Mouse (Mus musculus) midbrain, embryonic 14.5 days (tissue): ENCODE data around the gene Cdh24. TPM values are rescaled to one million over a fixed set of nuclear protein-coding genes. Genes with fewer than 3 reads are reported as not detected.

ENCODE experiments used
- ATAC-seq: fragments of 200-750 bp; cut with Nextera tagmentation; 2 replicates; pipeline ENCODE4 v1.8.0; 2017; ENCODE audit warnings: moderate number of reproducible peaks, moderate library complexity; ENCODE audit not compliant: low FRiP score, low TSS enrichment
- DNase-seq: peaks from one replicate; pipeline ENCODE4 v3.0.0-alpha.2; 2015
- H3K27ac ChIP-seq: fragments of 300-500 bp; sonication (generic); replicated peaks from 2 replicates; pipeline ENCODE4 v1.5.1; 2014; ENCODE audit warnings: mild to moderate bottlenecking, low read depth, low read length, moderate library complexity
- H3K27me3 ChIP-seq: fragments of 300-500 bp; sonication (generic); 2 replicates; pipeline ENCODE4 v1.6.1; 2014; ENCODE audit warnings: low read length, control low read depth, mixed read lengths; ENCODE audit not compliant: control insufficient read depth, insufficient read depth
- H3K36me3 ChIP-seq: fragments of 300-500 bp; sonication (generic); 2 replicates; pipeline ENCODE4 v1.6.1; 2014; ENCODE audit warnings: low read length, control low read depth; ENCODE audit not compliant: control insufficient read depth, insufficient read depth
- H3K4me1 ChIP-seq: fragments of 300-500 bp; sonication (generic); 2 replicates; pipeline ENCODE4 v1.6.1; 2014; ENCODE audit warnings: mild to moderate bottlenecking, antibody characterized with exemption, low read length, control low read depth; ENCODE audit not compliant: control insufficient read depth, insufficient read depth
- H3K4me2 ChIP-seq: fragments of 300-500 bp; sonication (generic); 2 replicates; pipeline ENCODE4 v1.6.1; 2014; ENCODE audit warnings: mild to moderate bottlenecking, low read length, moderate library complexity
- H3K4me3 ChIP-seq: fragments of 300-500 bp; sonication (generic); replicated peaks from 2 replicates; pipeline ENCODE4 v1.5.1; 2014; ENCODE audit warnings: low read depth, low read length
- H3K9ac ChIP-seq: fragments of 300-500 bp; sonication (generic); replicated peaks from 2 replicates; pipeline ENCODE4 v1.6.1; 2014; ENCODE audit warnings: mild to moderate bottlenecking, low read length, moderate library complexity
- H3K9me3 ChIP-seq: fragments of 300-500 bp; sonication (generic); 2 replicates; pipeline ENCODE4 v1.6.1; 2016; ENCODE audit warnings: low read length, control low read depth, mixed read lengths; ENCODE audit not compliant: control insufficient read depth
- WGBS: fragments of 180-500 bp; shearing (Covaris S2); extraction: QIAGEN DNeasy Blood & Tissue Kit; methylation state at CpG from one replicate; pipeline ENCODE4 v1.1.7; 2014; 5-methylcytosine and 5-hydroxymethylcytosine counted together
- polyA plus RNA-seq: library from polyadenylated mRNA; unstranded; fragments of >200 nt; fragmentation: Nextera tagmentation; extraction: Ambion mirVana; gene quantifications from 2 replicates; pipeline ENCODE4 v1.2.1, GENCODE M21; 2014

The Cdh24 gene
- polyA plus RNA-seq, 1 experiment from 2014 or later = 12.4 TPM

- H3K4me3 ChIP-seq = no peak overlapping the region
- H3K4me2 ChIP-seq = no peak overlapping the region
- peaks cover 7% of the 10 kb centered on the region; the same call in 1 of the 2 replicates for H3K4me1 ChIP-seq
- peaks cover 19% of the 10 kb centered on the region for H3K36me3 ChIP-seq
- H3K9ac ChIP-seq = no peak overlapping the region
- H3K9me3 ChIP-seq = no peaks in the 10 kb centered on the region
- H3K27me3 ChIP-seq = no peaks in the 10 kb centered on the region
- H3K27ac ChIP-seq = no peak overlapping the region
- DNase-seq = no peak
- 77% methylated on average over 4 of the region's 4 CpGs for WGBS
- ATAC-seq = no peak
These were observed 31.9 kb downstream of the Cdh24 start for GRCm38 (mm10) chr14:54609245-54609644.

DNA sequence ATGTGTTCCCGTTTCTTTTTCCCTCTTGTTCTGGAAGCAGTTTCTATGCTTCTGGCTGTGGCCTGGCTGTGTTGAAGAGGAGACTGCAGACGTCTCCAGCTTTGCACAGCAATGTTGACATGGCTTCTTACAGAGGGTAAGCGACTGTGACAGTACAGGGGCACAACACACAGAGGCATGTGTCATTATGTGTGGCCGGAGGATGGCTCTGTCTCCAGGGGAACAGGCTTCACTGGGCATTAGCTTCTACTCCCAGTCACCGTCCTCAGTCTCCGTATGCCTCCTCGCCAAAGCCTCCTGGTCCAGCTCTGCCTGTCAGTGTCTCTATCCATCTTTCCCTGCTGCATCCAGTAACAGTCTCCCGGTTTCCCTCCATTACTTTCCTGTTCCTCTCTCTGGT lies 33.9 kb downstream of the Cdh24 start:
- H3K27ac ChIP-seq = no peak overlapping the region
- ATAC-seq = no peak
- no peaks in the 10 kb centered on the region for H3K27me3 ChIP-seq

DNA sequence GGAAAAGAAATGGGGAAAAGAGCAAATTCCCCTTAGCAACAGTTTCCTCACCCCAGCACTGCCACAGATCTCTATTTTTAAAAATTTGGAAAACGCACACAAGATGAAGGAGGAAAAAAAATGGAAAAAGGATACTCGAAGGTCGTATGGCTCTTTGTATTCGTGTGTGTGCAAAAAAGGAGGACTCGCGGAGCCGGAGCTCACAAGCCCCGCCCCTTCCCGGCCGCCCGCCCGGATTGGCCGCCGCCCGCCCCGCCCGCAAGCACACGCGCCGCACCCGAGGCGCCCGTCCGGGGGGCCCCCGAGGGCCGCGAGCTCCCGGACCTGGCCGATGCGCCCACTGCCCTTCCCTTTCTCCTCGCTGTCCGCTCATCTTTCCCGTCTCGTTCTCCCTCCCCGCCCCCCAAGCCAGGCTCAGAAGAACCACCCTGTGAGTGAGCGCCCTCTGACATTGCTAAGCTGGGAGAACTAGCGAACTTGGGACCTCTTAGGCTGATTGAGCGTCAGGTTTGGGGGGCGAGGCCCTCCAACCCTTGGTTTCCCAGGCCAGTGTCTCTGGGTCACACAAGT lies 35.3 kb downstream of the Cdh24 start, which contains the start of gene 4931414P19Rik:
Gene 4931414P19Rik, minus strand, starts transcription at position 242 of the 570 bp plus-strand sequence.
- peaks cover 16% of the 10 kb centered on the region; the same call in 1 of the 2 replicates for H3K4me1 ChIP-seq
- H3K36me3 ChIP-seq = no peaks in the 10 kb centered on the region
- peak within 1 kb of the TSS; percentile 64 for H3K4me2 ChIP-seq
- WGBS = under 1% methylated on average over 31 of the region's 39 CpGs
- H3K27me3 ChIP-seq = no peaks in the 10 kb centered on the region
- peak; percentile 38; the same call in 1 of the 2 replicates for ATAC-seq
- DNase-seq = peak; percentile 89
- peak within 1 kb of the TSS; percentile 58 for H3K9ac ChIP-seq
- H3K9me3 ChIP-seq = no peaks in the 10 kb centered on the region
- H3K4me3 ChIP-seq = peak within 1 kb of the TSS; percentile 45
- peak within 1 kb of the TSS; percentile 69 for H3K27ac ChIP-seq

More for the DNA sequence above, 33.9 kb downstream of the Cdh24 start:
- no peak for DNase-seq
- Histone ChIP-seq H3K4me3 (no peak overlapping the region), H3K4me1 (peaks cover 14% of the 10 kb centered on the region; the same call in 1 of the 2 replicates), H3K36me3 (peaks cover 7% of the 10 kb centered on the region), H3K9me3 (no peaks in the 10 kb centered on the region), H3K9ac (no peak overlapping the region), H3K4me2 (no peak overlapping the region)
- WGBS = 33% methylated on average over 8 of the region's 8 CpGs

GRCm38 (mm10) chr14:54603686-54604085 lies 37.5 kb downstream of the Cdh24 start:
- Histone ChIP-seq H3K36me3 (no peaks in the 10 kb centered on the region), H3K4me1 (peaks cover 16% of the 10 kb centered on the region; the same call in 1 of the 2 replicates), H3K4me2 (peak overlapping the region; percentile 64), H3K9me3 (no peaks in the 10 kb centered on the region), H3K27me3 (no peaks in the 10 kb centered on the region), H3K4me3 (peak overlapping the region; percentile 52), H3K9ac (no peak overlapping the region), H3K27ac (peak overlapping the region; percentile 92)
- DNase-seq (peak; percentile 46), ATAC-seq (no peak)
- WGBS = 85% methylated on average over 8 of the region's 8 CpGs

- under 1% methylated on average over 46 of the region's 46 CpGs for WGBS
- DNase-seq (peak; percentile 98), ATAC-seq (peak; percentile 99)
- H3K36me3 ChIP-seq = no peaks in the 10 kb centered on the region
- peaks cover 16% of the 10 kb centered on the region; the same call in 1 of the 2 replicates for H3K4me1 ChIP-seq
- H3K27ac ChIP-seq = peak overlapping the region; percentile 92
- peak overlapping the region; percentile 64 for H3K4me2 ChIP-seq
- H3K4me3 ChIP-seq = peak overlapping the region; percentile 52
- no peaks in the 10 kb centered on the region for H3K27me3 ChIP-seq
- H3K9ac ChIP-seq = peak overlapping the region; percentile 68
- H3K9me3 ChIP-seq = no peaks in the 10 kb centered on the region
These were observed 38.0 kb downstream of the Cdh24 start for GRCm38 (mm10) chr14:54603038-54603654.

- ATAC-seq = peak; percentile 12; the same call in 1 of the 2 replicates
- Histone ChIP-seq H3K4me3 (peak overlapping the region; percentile 52), H3K27ac (peak overlapping the region; percentile 92), H3K9ac (peak overlapping the region; percentile 68), H3K9me3 (no peaks in the 10 kb centered on the region), H3K36me3 (no peaks in the 10 kb centered on the region), H3K4me2 (peak overlapping the region; percentile 64), H3K27me3 (no peaks in the 10 kb centered on the region), H3K4me1 (peaks cover 16% of the 10 kb centered on the region; the same call in 1 of the 2 replicates)
- WGBS = 31% methylated on average over 4 of the region's 4 CpGs
- DNase-seq = peak; percentile 57
These were observed 38.6 kb downstream of the Cdh24 start for GRCm38 (mm10) chr14:54602613-54603012.

GRCm38 (mm10) chr14:54601601-54602000 lies 39.6 kb downstream of the Cdh24 start:
- no peak overlapping the region for H3K4me3 ChIP-seq
- no peaks in the 10 kb centered on the region for H3K27me3 ChIP-seq
- H3K36me3 ChIP-seq = no peaks in the 10 kb centered on the region
- no peaks in the 10 kb centered on the region for H3K9me3 ChIP-seq
- H3K27ac ChIP-seq = no peak overlapping the region
- DNase-seq (no peak), ATAC-seq (no peak)
- WGBS = 77% methylated on average over 2 of the region's 2 CpGs
- H3K4me2 ChIP-seq = no peak overlapping the region
- H3K4me1 ChIP-seq = peaks cover 16% of the 10 kb centered on the region; the same call in 1 of the 2 replicates
- no peak overlapping the region for H3K9ac ChIP-seq

- Histone ChIP-seq H3K27me3 (no peaks in the 10 kb centered on the region), H3K4me1 (0 out of 2 replicates have a peak, but pooled peaks cover under 1% of the 10 kb centered on the region), H3K9me3 (no peaks in the 10 kb centered on the region), H3K27ac (no peak overlapping the region), H3K9ac (no peak overlapping the region), H3K4me3 (no peak overlapping the region), H3K4me2 (no peak overlapping the region), H3K36me3 (peaks cover 15% of the 10 kb centered on the region; the same call in 1 of the 2 replicates)
- DNase-seq (no peak), ATAC-seq (no peak)
- WGBS = 85% methylated on average over 7 of the region's 7 CpGs
These were observed 44.1 kb downstream of the Cdh24 start for GRCm38 (mm10) chr14:54597084-54597483.
